Comparison of ENCODE assay signal across 7 mouse cellular contexts in genomic region chr3:40391631-40392030, GRCm38 (mm10).
DNase-seq lines count a peak whose midpoint lies in the region; ATAC-seq and TF ChIP-seq lines count a peak whose summit lies in the region.

No protein-coding gene starts in this region.

- H3K36me3 ChIP-seq in limb, embryonic 14.5 days (ENCODE audit: control insufficient read depth, insufficient read depth, low read length), result no peaks in the 10 kb centered on the region

- TF ChIP-seq CTCF in embryonic fibroblast, embryonic 13.5 days (IDR thresholded peaks at IDR 0.05; ENCODE audit: borderline replicate concordance, insufficient read depth, low read length), result 0 out of 2 replicates have a peak, but pooled peaks have one; percentile 9

- no peak overlapping the region for H3K27ac ChIP-seq in embryonic fibroblast, embryonic 13.5 days (ENCODE audit: insufficient read depth, low read length)
- H3K27ac ChIP-seq in limb, embryonic 14.5 days (replicated peaks; ENCODE audit: low read depth, low read length), result no peak overlapping the region

- H3K4me2 ChIP-seq in limb, embryonic 14.5 days (replicated peaks; ENCODE audit: low read depth, low read length, severe bottlenecking), result no peak overlapping the region

- no peaks in the 10 kb centered on the region for H3K27me3 ChIP-seq in limb, embryonic 14.5 days (ENCODE audit: control insufficient read depth, insufficient read depth, low read length)

- H3K9me3 ChIP-seq in limb, embryonic 14.5 days (ENCODE audit: control insufficient read depth, low read length), result no peaks in the 10 kb centered on the region

- no peaks in the 10 kb centered on the region for H3K4me1 ChIP-seq in embryonic fibroblast, embryonic 13.5 days (ENCODE audit: control insufficient read depth, insufficient read depth, low read length)
- H3K4me1 ChIP-seq in limb, embryonic 14.5 days (ENCODE audit: control insufficient read depth, insufficient read depth, low read length), result peaks cover 6% of the 10 kb centered on the region; the same call in 1 of the 2 replicates

- no peak for TF ChIP-seq POLR2A in embryonic fibroblast, embryonic 13.5 days (IDR thresholded peaks at IDR 0.05; ENCODE audit: low read depth, low read length)
- no peak for TF ChIP-seq POLR2A in limb, embryonic 14.5 days (IDR thresholded peaks at IDR 0.05; ENCODE audit: borderline replicate concordance, extremely low read depth, insufficient read depth, insufficient read length)

- ATAC-seq in limb, embryonic 14.5 days (ENCODE audit: low FRiP score, low read depth), result no peak

- no peak overlapping the region for H3K4me3 ChIP-seq in embryonic fibroblast, embryonic 13.5 days (ENCODE audit: insufficient read depth, low read length)
- H3K4me3 ChIP-seq in limb, embryonic 14.5 days (replicated peaks; ENCODE audit: low read length), result no peak overlapping the region

- WGBS in limb, embryonic 14.5 days, result 46% methylated on average over 6 of the region's 6 CpGs

- peak; percentile 43 for DNase-seq in urinary bladder, postnatal 14 days (ENCODE audit: low spot score)
- no peak for DNase-seq in urinary bladder, postnatal 10 days (ENCODE audit: low spot score)
- DNase-seq in adrenal gland, postnatal 14 days, result peak; percentile 66
- DNase-seq in induced T-regulatory cell, adult 2 months (ENCODE audit: low read depth), result peak; percentile 59
- DNase-seq in limb, embryonic 14.5 days (ENCODE audit: low spot score), result peak; percentile 76
- DNase-seq in right cerebral cortex, postnatal 10 days (ENCODE audit: low spot score in 2 of 2), result peak; percentile 34 to 35

- no peak overlapping the region for H3K9ac ChIP-seq in limb, embryonic 14.5 days (ENCODE audit: low read depth, low read length, severe bottlenecking)
